Mouse (Mus musculus) kidney, adult 2 months (tissue): ENCODE results near the gene Wasf3.

Experiments
- CTCF ChIP-seq: fragments of 200-500 bp; conservative IDR thresholded peaks from 2 replicates; pipeline ENCODE4 v1.5.1; 2011; ENCODE audit warnings: low read depth, mild to moderate bottlenecking, control low read depth, low read length, moderate library complexity, mixed read lengths; ENCODE audit not compliant: insufficient read depth, insufficient read length
- POLR2A ChIP-seq: fragments of 200-500 bp; IDR thresholded peaks from one replicate; pipeline ENCODE4 v1.6.1; 2011; ENCODE audit warnings: low read depth, low read length, control low read depth

- TF ChIP-seq CTCF, result no peak
- no peak for TF ChIP-seq POLR2A
Observed at GRCm38 (mm10) chr5:146352006-146352405, 32.8 kb upstream of the Wasf3 start.
